Mouse (Mus musculus) A20 (cell line): Measurements from ENCODE around the gene S100pbp.

ENCODE experiments used
- DNase-seq: peaks from one replicate; pipeline ENCODE4 v3.0.0-alpha.2; 2011; ENCODE audit warnings: low read depth, low spot score

Gene S100pbp

GRCm38 (mm10) chr4:129221097-129222010 is 31.8 kb upstream of the S100pbp start:
- DNase-seq, result no peak

- no peak for DNase-seq
Observed at GRCm38 (mm10) chr4:129220376-129221089, 31.0 kb upstream of the S100pbp start.

- no peak for DNase-seq
Observed at GRCm38 (mm10) chr4:129219198-129219597, 29.7 kb upstream of the S100pbp start.

GRCm38 (mm10) chr4:129218569-129219175 is 29.1 kb upstream of the S100pbp start:
- no peak for DNase-seq

- DNase-seq, result peak; percentile 43
Observed at GRCm38 (mm10) chr4:129212486-129212885, 23.0 kb upstream of the S100pbp start.

GRCm38 (mm10) chr4:129211461-129211860 is 21.9 kb upstream of the S100pbp start:
- no peak for DNase-seq

GRCm38 (mm10) chr4:129209504-129209903 is 20.0 kb upstream of the S100pbp start:
- DNase-seq, result peak; percentile 32

- DNase-seq, result no peak
Observed at GRCm38 (mm10) chr4:129206792-129207191, 17.3 kb upstream of the S100pbp start.

- no peak for DNase-seq
Observed at GRCm38 (mm10) chr4:129204655-129205054, 15.1 kb upstream of the S100pbp start.

- no peak for DNase-seq
Observed at GRCm38 (mm10) chr4:129197514-129197913, 8.0 kb upstream of the S100pbp start.

- DNase-seq, result no peak
Observed at GRCm38 (mm10) chr4:129194280-129194679, 4.8 kb upstream of the S100pbp start.

- no peak for DNase-seq
Observed at GRCm38 (mm10) chr4:129191691-129192090, 2.2 kb upstream of the S100pbp start.

- peak; percentile 60 for DNase-seq
Observed at GRCm38 (mm10) chr4:129190538-129190937, 1.0 kb upstream of the S100pbp start.

GRCm38 (mm10) chr4:129188803-129189541 is 555 bp downstream of the S100pbp start:
- DNase-seq, result peak; percentile 72

- peak; percentile 61 for DNase-seq
Observed at GRCm38 (mm10) chr4:129188041-129188659, 1.4 kb downstream of the S100pbp start.

- DNase-seq, result no peak
Observed at GRCm38 (mm10) chr4:129179560-129179959, 10.0 kb downstream of the S100pbp start.

GRCm38 (mm10) chr4:129172529-129172928 is 17.0 kb downstream of the S100pbp start:
- DNase-seq, result peak; percentile 64

GRCm38 (mm10) chr4:129161581-129162255 is 27.8 kb downstream of the S100pbp start:
- no peak for DNase-seq

- no peak for DNase-seq
Observed at GRCm38 (mm10) chr4:129161076-129161475, 28.5 kb downstream of the S100pbp start.

- no peak for DNase-seq
Observed at GRCm38 (mm10) chr4:129158549-129158948, 31.0 kb downstream of the S100pbp start.
